Mouse (Mus musculus) limb, embryonic 15.5 days (tissue): Measurements from ENCODE around the gene Iqck. TPM values are rescaled to one million over a fixed set of nuclear protein-coding genes. Genes with fewer than 3 reads are reported as not detected.

Source experiments
- ATAC-seq: fragments of 200-750 bp; cut with Nextera tagmentation; 2 replicates; pipeline ENCODE4 v1.8.0; 2017; ENCODE audit warnings: low read depth, moderate TSS enrichment; ENCODE audit not compliant: insufficient number of reproducible peaks, low FRiP score, low TSS enrichment
- H3K27ac ChIP-seq: fragments of 300-500 bp; sonication (generic); 2 replicates; pipeline ENCODE4 v1.5.1; 2015; ENCODE audit warnings: moderate library complexity, mild to moderate bottlenecking, inconsistent platforms
- H3K27me3 ChIP-seq: fragments of 300-500 bp; sonication (generic); 2 replicates; pipeline ENCODE4 v1.6.1; 2015; ENCODE audit warnings: inconsistent platforms
- H3K36me3 ChIP-seq: fragments of 300-500 bp; sonication (generic); 2 replicates; pipeline ENCODE4 v1.6.1; 2015; ENCODE audit warnings: inconsistent platforms
- H3K4me1 ChIP-seq: fragments of 300-500 bp; sonication (generic); 2 replicates; pipeline ENCODE4 v1.6.1; 2015; ENCODE audit warnings: inconsistent platforms
- H3K4me2 ChIP-seq: fragments of 300-500 bp; sonication (generic); 2 replicates; pipeline ENCODE4 v1.6.1; 2015; ENCODE audit warnings: mild to moderate bottlenecking, inconsistent platforms
- H3K4me3 ChIP-seq: fragments of 300-500 bp; sonication (generic); 2 replicates; pipeline ENCODE4 v1.5.1; 2015; ENCODE audit warnings: mild to moderate bottlenecking, inconsistent platforms
- H3K9ac ChIP-seq: fragments of 300-500 bp; sonication (generic); 2 replicates; pipeline ENCODE4 v1.6.1; 2015; ENCODE audit warnings: inconsistent platforms
- H3K9me3 ChIP-seq: fragments of 300-500 bp; sonication (generic); 2 replicates; pipeline ENCODE4 v1.6.1; 2016; ENCODE audit warnings: inconsistent platforms
- WGBS: fragments of 180-500 bp; shearing (Covaris S2); methylation state at CpG from one replicate; pipeline ENCODE4 v1.1.7; 2015; 5-methylcytosine and 5-hydroxymethylcytosine counted together
- polyA plus RNA-seq: library from polyadenylated mRNA; unstranded; fragments of >200 nt; fragmentation: Nextera tagmentation; extraction: Ambion mirVana; gene quantifications from 2 replicates; pipeline ENCODE4 v1.2.1, GENCODE M21; 2015

Iqck gene
- polyA plus RNA-seq, 1 experiment from 2014 or later: 2.2 TPM

- no peak for ATAC-seq
- WGBS: 71% methylated on average over 11 of the region's 11 CpGs
- Histone ChIP-seq H3K27ac (no peak overlapping the region), H3K9me3 (no peaks in the 10 kb centered on the region), H3K4me3 (no peak overlapping the region), H3K36me3 (no peaks in the 10 kb centered on the region), H3K4me2 (no peak overlapping the region), H3K27me3 (no peaks in the 10 kb centered on the region), H3K4me1 (no peaks in the 10 kb centered on the region), H3K9ac (no peak overlapping the region)
These were observed 82.2 kb downstream of the Iqck start for GRCm38 (mm10) chr7:118937469-118938387.

- H3K36me3 ChIP-seq: no peaks in the 10 kb centered on the region
- ATAC-seq: no peak
These were observed 86.7 kb downstream of the Iqck start for GRCm38 (mm10) chr7:118942297-118942696.

GRCm38 (mm10) chr7:118943170-118943569 is 87.6 kb downstream of the Iqck start:
- H3K27me3 ChIP-seq: no peaks in the 10 kb centered on the region
- ATAC-seq: no peak

More at GRCm38 (mm10) chr7:118942297-118942696, 86.7 kb downstream of the Iqck start:
- no peak overlapping the region for H3K9ac ChIP-seq
- H3K4me2 ChIP-seq: no peak overlapping the region
- no peaks in the 10 kb centered on the region for H3K4me1 ChIP-seq
- 64% methylated on average over 3 of the region's 3 CpGs for WGBS
- no peaks in the 10 kb centered on the region for H3K27me3 ChIP-seq
- H3K9me3 ChIP-seq: no peaks in the 10 kb centered on the region
- no peak overlapping the region for H3K27ac ChIP-seq
- no peak overlapping the region for H3K4me3 ChIP-seq

GRCm38 (mm10) chr7:118944884-118945283 is 89.3 kb downstream of the Iqck start:
- Histone ChIP-seq H3K36me3 (no peaks in the 10 kb centered on the region), H3K9ac (no peak overlapping the region), H3K4me3 (no peak overlapping the region), H3K4me1 (no peaks in the 10 kb centered on the region), H3K9me3 (no peaks in the 10 kb centered on the region), H3K4me2 (no peak overlapping the region), H3K27me3 (no peaks in the 10 kb centered on the region), H3K27ac (no peak overlapping the region)
- 17% methylated on average over 2 of the region's 2 CpGs for WGBS
- ATAC-seq: no peak

More at GRCm38 (mm10) chr7:118943170-118943569, 87.6 kb downstream of the Iqck start:
- H3K36me3 ChIP-seq: no peaks in the 10 kb centered on the region
- H3K4me2 ChIP-seq: no peak overlapping the region
- no peak overlapping the region for H3K9ac ChIP-seq
- WGBS: 38% methylated on average over 7 of the region's 7 CpGs
- H3K4me3 ChIP-seq: no peak overlapping the region
- H3K4me1 ChIP-seq: no peaks in the 10 kb centered on the region
- H3K27ac ChIP-seq: no peak overlapping the region
- H3K9me3 ChIP-seq: no peaks in the 10 kb centered on the region

GRCm38 (mm10) chr7:118947241-118947640 is 91.7 kb downstream of the Iqck start:
- no peaks in the 10 kb centered on the region for H3K9me3 ChIP-seq
- no peak for ATAC-seq

GRCm38 (mm10) chr7:118948677-118949282 is 93.2 kb downstream of the Iqck start:
- Histone ChIP-seq H3K4me3 (no peak overlapping the region), H3K27ac (no peak overlapping the region), H3K4me2 (no peak overlapping the region), H3K27me3 (no peaks in the 10 kb centered on the region), H3K36me3 (no peaks in the 10 kb centered on the region), H3K9me3 (no peaks in the 10 kb centered on the region), H3K4me1 (no peaks in the 10 kb centered on the region), H3K9ac (no peak overlapping the region)
- no peak for ATAC-seq
- WGBS: 70% methylated on average over 2 of the region's 2 CpGs

More at GRCm38 (mm10) chr7:118947241-118947640, 91.7 kb downstream of the Iqck start:
- Histone ChIP-seq H3K27ac (no peak overlapping the region), H3K36me3 (no peaks in the 10 kb centered on the region), H3K4me3 (no peak overlapping the region), H3K4me2 (no peak overlapping the region), H3K4me1 (no peaks in the 10 kb centered on the region), H3K9ac (no peak overlapping the region), H3K27me3 (no peaks in the 10 kb centered on the region)
- 65% methylated on average over 3 of the region's 3 CpGs for WGBS

GRCm38 (mm10) chr7:118949749-118950148 is 94.2 kb downstream of the Iqck start:
- no peak overlapping the region for H3K27ac ChIP-seq
- H3K4me2 ChIP-seq: no peak overlapping the region
- no peaks in the 10 kb centered on the region for H3K36me3 ChIP-seq
- no peak overlapping the region for H3K4me3 ChIP-seq
- no peaks in the 10 kb centered on the region for H3K4me1 ChIP-seq
- WGBS: 50% methylated on average over 7 of the region's 7 CpGs
- no peak for ATAC-seq
- H3K9me3 ChIP-seq: no peaks in the 10 kb centered on the region
- no peaks in the 10 kb centered on the region for H3K27me3 ChIP-seq
- no peak overlapping the region for H3K9ac ChIP-seq

- ATAC-seq: no peak
- Histone ChIP-seq H3K4me1 (no peaks in the 10 kb centered on the region), H3K9me3 (no peaks in the 10 kb centered on the region), H3K27me3 (no peaks in the 10 kb centered on the region), H3K4me2 (no peak overlapping the region), H3K36me3 (no peaks in the 10 kb centered on the region), H3K9ac (no peak overlapping the region), H3K27ac (no peak overlapping the region), H3K4me3 (no peak overlapping the region)
- 68% methylated on average over 11 of the region's 11 CpGs for WGBS
These were observed 98.2 kb downstream of the Iqck start for GRCm38 (mm10) chr7:118953626-118954282.

GRCm38 (mm10) chr7:118954968-118955367 is 99.4 kb downstream of the Iqck start:
- no peaks in the 10 kb centered on the region for H3K4me1 ChIP-seq
- H3K9ac ChIP-seq: no peak overlapping the region
- no peak for ATAC-seq
- no peak overlapping the region for H3K4me3 ChIP-seq
- no peaks in the 10 kb centered on the region for H3K36me3 ChIP-seq
- H3K27me3 ChIP-seq: no peaks in the 10 kb centered on the region
- H3K4me2 ChIP-seq: no peak overlapping the region
- WGBS: 88% methylated on average over 1 of the region's 1 CpGs
- H3K9me3 ChIP-seq: no peaks in the 10 kb centered on the region
- no peak overlapping the region for H3K27ac ChIP-seq

- Histone ChIP-seq H3K4me1 (no peaks in the 10 kb centered on the region), H3K27ac (no peak overlapping the region), H3K4me2 (no peak overlapping the region), H3K9ac (no peak overlapping the region), H3K4me3 (no peak overlapping the region), H3K9me3 (no peaks in the 10 kb centered on the region), H3K36me3 (no peaks in the 10 kb centered on the region), H3K27me3 (no peaks in the 10 kb centered on the region)
- 74% methylated on average over 4 of the region's 4 CpGs for WGBS
- no peak for ATAC-seq
These were observed 101.2 kb downstream of the Iqck start for GRCm38 (mm10) chr7:118956616-118957246.

- no peaks in the 10 kb centered on the region for H3K27me3 ChIP-seq
- H3K36me3 ChIP-seq: no peaks in the 10 kb centered on the region
- no peak for ATAC-seq
- H3K9ac ChIP-seq: no peak overlapping the region
- no peak overlapping the region for H3K4me2 ChIP-seq
- no peak overlapping the region for H3K27ac ChIP-seq
- 50% methylated on average over 7 of the region's 7 CpGs for WGBS
- H3K4me1 ChIP-seq: no peaks in the 10 kb centered on the region
- H3K9me3 ChIP-seq: no peaks in the 10 kb centered on the region
- no peak overlapping the region for H3K4me3 ChIP-seq
These were observed 103.7 kb downstream of the Iqck start for GRCm38 (mm10) chr7:118959209-118959608.
